Mouse (Mus musculus) megakaryocyte, embryonic 14.5 days (primary cell): Measurements from ENCODE around the gene Lcn11.

Source experiments
- FLI1 ChIP-seq: IDR thresholded peaks from 2 replicates; pipeline ENCODE4 v1.6.1; 2012; ENCODE audit warnings: low read length, inconsistent platforms, mixed read lengths
- GATA1 ChIP-seq: IDR thresholded peaks from 3 replicates; pipeline ENCODE4 v1.6.1; 2012; ENCODE audit warnings: mixed read lengths, low read length, inconsistent platforms, borderline replicate concordance

GRCm38 (mm10) chr2:25822806-25823205 lies 46.0 kb downstream of the Lcn11 start, which contains the start of gene Lcn9:
- TF ChIP-seq FLI1, result no peak
- no peak for TF ChIP-seq GATA1
